Mouse (Mus musculus): Measurements from ENCODE around the gene Plekhm1.
"Not testable (repeated sequence)": the region's sequence is repeated elsewhere in the genome, so short reads cannot be mapped to it uniquely, and the experiment has no call there.

Plekhm1 gene

GRCm38 (mm10) chr11:103411981-103412949 lies at the start of gene Plekhm1:
TSS of gene Plekhm1 (minus strand) at chr11:103412687.
- in situ Hi-C loops (cut with MboI, MseI): no loop called here

GRCm38 (mm10) chr11:103451105-103451504 lies 38.6 kb upstream of the Plekhm1 start:
- in situ Hi-C loops (cut with MboI, MseI): not testable (repeated sequence)

- in situ Hi-C loops (cut with MboI, MseI): not testable (repeated sequence)
These were observed 37.2 kb upstream of the Plekhm1 start for GRCm38 (mm10) chr11:103449721-103450120.

GRCm38 (mm10) chr11:103443678-103444077 lies 31.2 kb upstream of the Plekhm1 start:
- in situ Hi-C loops (cut with MboI, MseI): no loop called here

GRCm38 (mm10) chr11:103436282-103436681 lies 23.8 kb upstream of the Plekhm1 start:
- in situ Hi-C loops (cut with MboI, MseI): no loop called here

GRCm38 (mm10) chr11:103425031-103425430 lies 12.5 kb upstream of the Plekhm1 start:
- in situ Hi-C loops (cut with MboI, MseI): no loop called here

- in situ Hi-C loops (cut with MboI, MseI): no loop called here
These were observed 7.2 kb upstream of the Plekhm1 start for GRCm38 (mm10) chr11:103419667-103420066.

GRCm38 (mm10) chr11:103419226-103419625 lies 6.7 kb upstream of the Plekhm1 start:
- in situ Hi-C loops (cut with MboI, MseI): no loop called here

GRCm38 (mm10) chr11:103413516-103413915 lies 1.0 kb upstream of the Plekhm1 start:
- in situ Hi-C loops (cut with MboI, MseI): no loop called here

GRCm38 (mm10) chr11:103412950-103413423 lies 500 bp upstream of the Plekhm1 start:
- in situ Hi-C loops (cut with MboI, MseI): no loop called here

GRCm38 (mm10) chr11:103411301-103411700 lies 1.2 kb downstream of the Plekhm1 start:
- in situ Hi-C loops (cut with MboI, MseI): no loop called here

GRCm38 (mm10) chr11:103408880-103409279 lies 3.6 kb downstream of the Plekhm1 start:
- in situ Hi-C loops (cut with MboI, MseI): no loop called here

- in situ Hi-C loops (cut with MboI, MseI): not testable (repeated sequence)
These were observed 5.4 kb downstream of the Plekhm1 start for GRCm38 (mm10) chr11:103407136-103407535.

- in situ Hi-C loops (cut with MboI, MseI): no loop called here
These were observed 5.9 kb downstream of the Plekhm1 start for GRCm38 (mm10) chr11:103406551-103406950.

GRCm38 (mm10) chr11:103405814-103406213 lies 6.7 kb downstream of the Plekhm1 start:
- in situ Hi-C loops (cut with MboI, MseI): no loop called here

GRCm38 (mm10) chr11:103404618-103405017 lies 7.9 kb downstream of the Plekhm1 start:
- in situ Hi-C loops (cut with MboI, MseI): no loop called here

GRCm38 (mm10) chr11:103403776-103404175 lies 8.7 kb downstream of the Plekhm1 start:
- in situ Hi-C loops (cut with MboI, MseI): no loop called here

GRCm38 (mm10) chr11:103402738-103403137 lies 9.7 kb downstream of the Plekhm1 start:
- in situ Hi-C loops (cut with MboI, MseI): no loop called here

GRCm38 (mm10) chr11:103402198-103402597 lies 10.3 kb downstream of the Plekhm1 start:
- in situ Hi-C loops (cut with MboI, MseI): no loop called here

- in situ Hi-C loops (cut with MboI, MseI): no loop called here
These were observed 12.5 kb downstream of the Plekhm1 start for GRCm38 (mm10) chr11:103399986-103400385.

- in situ Hi-C loops (cut with MboI, MseI): no loop called here
These were observed 13.4 kb downstream of the Plekhm1 start for GRCm38 (mm10) chr11:103399050-103399449.

- in situ Hi-C loops (cut with MboI, MseI): no loop called here
These were observed 15.8 kb downstream of the Plekhm1 start for GRCm38 (mm10) chr11:103396682-103397081.

GRCm38 (mm10) chr11:103396236-103396635 lies 16.3 kb downstream of the Plekhm1 start:
- in situ Hi-C loops (cut with MboI, MseI): no loop called here
